Mouse (Mus musculus) stomach, postnatal 0 days (tissue): ENCODE data around the gene Sbk1. TPM values are rescaled to one million over a fixed set of nuclear protein-coding genes. Genes with fewer than 3 reads are reported as not detected.

Experiments used
- ATAC-seq: fragments of 200-750 bp; cut with Nextera tagmentation; 2 replicates; pipeline ENCODE4 v1.8.0; 2017; ENCODE audit not compliant: low FRiP score, low TSS enrichment
- DNase-seq: peaks from one replicate; pipeline ENCODE4 v3.0.0-alpha.2; 2016; ENCODE audit warnings: low spot score
- H3K27ac ChIP-seq: fragments of 300-500 bp; sonication (generic); replicated peaks from 2 replicates; pipeline ENCODE4 v1.5.1; 2014; ENCODE audit warnings: mild to moderate bottlenecking, control low read depth
- H3K27me3 ChIP-seq: fragments of 300-500 bp; sonication (generic); 2 replicates; pipeline ENCODE4 v1.6.1; 2014; ENCODE audit warnings: low read length; ENCODE audit not compliant: control insufficient read depth, insufficient read depth
- H3K36me3 ChIP-seq: fragments of 300-500 bp; sonication (generic); 2 replicates; pipeline ENCODE4 v1.6.1; 2014; ENCODE audit warnings: low read length, mixed read lengths; ENCODE audit not compliant: control insufficient read depth, insufficient read depth
- H3K4me1 ChIP-seq: fragments of 300-500 bp; sonication (generic); replicated peaks from 2 replicates; pipeline ENCODE4 v1.6.1; 2014; ENCODE audit warnings: antibody characterized with exemption; ENCODE audit not compliant: control insufficient read depth, insufficient read depth
- H3K4me2 ChIP-seq: fragments of 300-500 bp; sonication (generic); replicated peaks from 2 replicates; pipeline ENCODE4 v1.6.1; 2014; ENCODE audit warnings: low read depth, mild to moderate bottlenecking, control low read depth, moderate library complexity
- H3K4me3 ChIP-seq: fragments of 300-500 bp; sonication (generic); 2 replicates; pipeline ENCODE4 v1.5.1; 2014; ENCODE audit warnings: low read depth, low read length, control low read depth
- H3K9ac ChIP-seq: fragments of 300-500 bp; sonication (generic); 2 replicates; pipeline ENCODE4 v1.6.1; 2014; ENCODE audit warnings: mild to moderate bottlenecking, low read length, control low read depth, mixed read lengths
- H3K9me3 ChIP-seq: fragments of 300-500 bp; sonication (generic); 2 replicates; pipeline ENCODE4 v1.6.1; 2016; ENCODE audit warnings: low read length; ENCODE audit not compliant: control insufficient read depth
- CTCF ChIP-seq: IDR thresholded peaks from 2 replicates; pipeline ENCODE4 v1.5.1; 2016; ENCODE audit warnings: antibody characterized with exemption, low read depth, mild to moderate bottlenecking, moderate library complexity
- EP300 ChIP-seq: optimal IDR thresholded peaks from 2 replicates; pipeline ENCODE3; 2016; ENCODE audit warnings: antibody characterized with exemption
- WGBS: fragments of 180-500 bp; shearing (Covaris S2); extraction: QIAGEN DNeasy Blood & Tissue Kit; methylation state at CpG from one replicate; pipeline ENCODE4 v1.1.7; 2014; 5-methylcytosine and 5-hydroxymethylcytosine counted together
- polyA plus RNA-seq: library from polyadenylated mRNA; unstranded; fragments of >200 nt; fragmentation: Nextera tagmentation; extraction: Ambion mirVana; gene quantifications from 2 replicates; pipeline ENCODE4 v1.2.1, GENCODE M21; 2015

Sbk1 gene
- polyA plus RNA-seq, 1 experiment from 2014 or later, result 4.0 TPM

DNA sequence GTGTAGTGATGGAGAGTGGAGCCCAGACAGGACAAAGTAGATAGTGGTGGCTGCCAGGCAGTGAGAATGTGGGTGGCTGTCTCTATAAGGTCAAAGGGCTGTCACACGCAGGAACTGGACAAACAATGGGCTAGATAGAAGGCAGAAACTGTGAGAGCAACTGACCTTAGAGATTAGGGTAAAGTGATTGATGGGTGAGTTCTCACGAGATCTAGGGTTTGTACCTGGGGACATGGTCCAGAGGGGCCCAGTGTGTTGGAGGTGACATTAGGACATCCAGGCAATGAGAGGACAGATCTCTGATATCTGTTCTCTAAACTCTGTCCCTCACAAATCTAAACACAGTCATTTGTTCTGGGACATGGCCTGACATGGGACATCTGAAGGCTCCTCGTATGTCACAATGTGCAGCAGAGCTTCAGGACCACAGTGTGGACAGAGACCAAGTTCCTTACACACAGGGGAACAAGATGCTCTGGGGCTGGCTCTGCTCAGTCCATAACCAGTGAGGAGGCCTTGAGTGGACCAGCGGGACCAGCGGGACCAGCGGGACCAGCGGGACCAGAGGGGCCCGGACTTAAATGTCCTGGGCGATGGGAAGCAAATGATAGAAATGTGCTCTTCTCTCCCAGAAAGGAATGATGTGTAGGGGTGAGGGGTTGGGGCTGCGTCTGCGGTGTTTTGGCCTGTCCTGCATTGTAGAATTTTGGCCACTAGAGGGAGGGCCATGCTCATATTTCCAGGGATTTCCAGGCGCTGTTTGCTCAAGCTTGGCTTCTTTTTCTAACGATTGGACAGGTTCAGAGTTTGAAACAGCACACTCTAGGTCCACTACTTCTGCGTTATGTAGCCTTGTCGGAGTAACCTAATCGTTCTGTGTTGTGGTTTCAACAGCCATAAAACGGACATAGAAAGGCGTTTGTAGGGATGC lies 11.9 kb upstream of the Sbk1 start:
- Histone ChIP-seq H3K27ac (no peak overlapping the region), H3K9ac (no peak overlapping the region), H3K4me2 (no peak overlapping the region), H3K4me1 (no peaks in the 10 kb centered on the region), H3K27me3 (no peaks in the 10 kb centered on the region), H3K36me3 (no peaks in the 10 kb centered on the region), H3K4me3 (no peak overlapping the region), H3K9me3 (no peaks in the 10 kb centered on the region)
- WGBS, result 7% methylated on average over 18 of the region's 18 CpGs
- DNase-seq, result peak; percentile 73
- peak; percentile 72 for ATAC-seq
- TF ChIP-seq EP300 (no peak), CTCF (peak; percentile 97)

DNA sequence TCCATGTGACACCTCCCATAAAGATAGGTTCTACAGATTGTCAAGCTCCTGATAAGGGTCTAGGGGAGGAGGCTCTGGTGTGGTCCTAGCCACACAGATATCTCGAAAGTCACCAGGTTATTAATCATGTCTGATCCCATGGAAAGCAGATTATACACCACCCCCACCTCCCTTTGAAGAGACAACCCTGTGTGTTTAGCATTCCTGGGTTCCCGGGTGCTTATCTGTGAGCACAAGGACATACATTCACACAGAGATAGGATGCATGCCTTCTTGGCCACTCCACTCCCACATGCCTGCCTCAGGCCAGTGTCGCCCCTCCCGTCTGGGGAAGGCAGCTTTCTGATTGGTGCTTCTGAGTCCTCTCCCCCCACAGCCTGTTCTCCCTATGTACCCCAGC lies 10.6 kb upstream of the Sbk1 start:
- Histone ChIP-seq H3K4me2 (no peak overlapping the region), H3K9ac (no peak overlapping the region), H3K9me3 (no peaks in the 10 kb centered on the region), H3K4me1 (no peaks in the 10 kb centered on the region; the same call in 1 of the 2 replicates), H3K36me3 (no peaks in the 10 kb centered on the region), H3K4me3 (no peak overlapping the region), H3K27me3 (no peaks in the 10 kb centered on the region), H3K27ac (no peak overlapping the region)
- DNase-seq, result no peak
- 47% methylated on average over 4 of the region's 4 CpGs for WGBS
- no peak for TF ChIP-seq CTCF
- TF ChIP-seq EP300, result no peak
- ATAC-seq, result no peak

DNA sequence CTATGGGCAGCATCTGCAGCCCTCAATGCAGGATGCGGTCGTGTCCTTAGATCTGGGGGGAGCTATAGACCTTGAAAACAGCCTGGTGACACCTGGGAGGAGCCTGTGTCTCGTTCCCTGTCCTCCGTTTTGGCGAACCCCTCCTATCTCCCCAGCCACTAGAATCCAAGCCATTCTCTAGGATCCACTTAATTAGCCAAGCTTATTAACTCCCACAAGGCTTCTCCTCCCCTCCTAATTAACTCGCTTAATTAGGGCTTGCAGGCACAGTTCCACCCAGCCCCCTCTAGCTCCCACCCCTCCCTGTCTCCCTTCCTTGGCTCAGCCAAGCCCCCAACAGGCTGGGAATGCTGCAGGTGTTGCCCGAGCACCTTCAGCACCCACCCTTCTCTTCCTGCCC lies 8.5 kb upstream of the Sbk1 start:
- DNase-seq, result no peak
- Histone ChIP-seq H3K9me3 (no peaks in the 10 kb centered on the region), H3K27me3 (no peaks in the 10 kb centered on the region), H3K4me3 (no peak overlapping the region), H3K36me3 (no peaks in the 10 kb centered on the region), H3K9ac (no peak overlapping the region), H3K4me2 (no peak overlapping the region), H3K4me1 (no peaks in the 10 kb centered on the region; the same call in 1 of the 2 replicates), H3K27ac (no peak overlapping the region)
- TF ChIP-seq EP300 (no peak), CTCF (no peak)
- ATAC-seq, result no peak
- 35% methylated on average over 7 of the region's 7 CpGs for WGBS

DNA sequence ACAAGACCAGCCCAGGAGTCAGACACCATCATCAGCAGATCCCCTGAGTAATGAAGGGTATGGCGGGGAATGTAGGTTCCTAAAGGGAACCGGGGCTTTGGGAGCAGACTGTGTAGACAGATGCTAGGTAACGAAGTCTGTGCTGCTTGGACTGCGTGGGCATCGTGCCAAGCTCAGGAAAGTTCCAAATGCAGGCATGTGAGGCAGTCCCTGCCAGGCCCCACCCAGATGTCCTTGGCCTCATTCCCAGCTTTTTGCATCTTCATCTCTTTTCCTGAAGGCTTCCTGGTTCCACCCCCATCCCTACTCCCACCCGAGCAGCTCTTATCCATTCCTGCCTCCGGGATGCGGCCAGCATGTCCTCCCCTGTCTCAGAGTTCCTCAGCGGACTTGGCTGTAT lies 6.5 kb upstream of the Sbk1 start:
- WGBS, result 31% methylated on average over 9 of the region's 9 CpGs
- no peak overlapping the region for H3K9ac ChIP-seq
- DNase-seq (peak; percentile 66), ATAC-seq (peak; percentile 44; the same call in 1 of the 2 replicates)
- H3K4me3 ChIP-seq, result no peak overlapping the region
- no peaks in the 10 kb centered on the region for H3K36me3 ChIP-seq
- TF ChIP-seq EP300 (no peak), CTCF (no peak)
- no peak overlapping the region for H3K27ac ChIP-seq
- no peak overlapping the region for H3K4me2 ChIP-seq
- no peaks in the 10 kb centered on the region for H3K27me3 ChIP-seq
- H3K9me3 ChIP-seq, result no peaks in the 10 kb centered on the region
- no peaks in the 10 kb centered on the region; the same call in 1 of the 2 replicates for H3K4me1 ChIP-seq

DNA sequence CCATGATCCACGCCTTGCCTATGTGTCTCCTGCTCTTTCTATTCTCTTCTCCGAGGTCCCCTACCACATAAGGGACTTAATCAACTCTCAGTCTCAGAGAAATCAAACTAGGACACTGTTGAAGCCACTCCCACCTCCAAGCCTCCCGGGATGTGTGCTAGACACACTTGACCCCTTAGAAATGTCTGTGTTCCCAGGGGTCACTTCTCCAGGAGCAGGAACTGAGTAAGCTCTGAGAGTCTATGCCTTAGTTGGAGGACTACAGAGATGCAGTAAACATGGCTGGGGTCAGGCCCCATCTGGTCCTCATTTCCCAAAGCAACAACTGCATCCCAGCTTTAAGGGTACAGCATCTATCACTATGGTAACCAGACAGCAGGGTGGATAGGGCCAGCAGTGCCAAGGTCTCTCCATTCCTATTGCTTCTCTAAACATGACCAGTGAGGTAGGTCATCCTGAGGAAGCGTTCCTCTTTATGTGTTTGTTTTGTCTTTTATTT lies 6.0 kb upstream of the Sbk1 start:
- peak; percentile 16; the same call in 1 of the 2 replicates for ATAC-seq
- Histone ChIP-seq H3K36me3 (no peaks in the 10 kb centered on the region), H3K27me3 (no peaks in the 10 kb centered on the region), H3K27ac (no peak overlapping the region), H3K9me3 (no peaks in the 10 kb centered on the region), H3K4me1 (no peaks in the 10 kb centered on the region; the same call in 1 of the 2 replicates), H3K9ac (no peak overlapping the region), H3K4me3 (no peak overlapping the region), H3K4me2 (no peak overlapping the region)
- 46% methylated on average over 4 of the region's 4 CpGs for WGBS
- no peak for DNase-seq
- TF ChIP-seq CTCF (no peak), EP300 (no peak)

DNA sequence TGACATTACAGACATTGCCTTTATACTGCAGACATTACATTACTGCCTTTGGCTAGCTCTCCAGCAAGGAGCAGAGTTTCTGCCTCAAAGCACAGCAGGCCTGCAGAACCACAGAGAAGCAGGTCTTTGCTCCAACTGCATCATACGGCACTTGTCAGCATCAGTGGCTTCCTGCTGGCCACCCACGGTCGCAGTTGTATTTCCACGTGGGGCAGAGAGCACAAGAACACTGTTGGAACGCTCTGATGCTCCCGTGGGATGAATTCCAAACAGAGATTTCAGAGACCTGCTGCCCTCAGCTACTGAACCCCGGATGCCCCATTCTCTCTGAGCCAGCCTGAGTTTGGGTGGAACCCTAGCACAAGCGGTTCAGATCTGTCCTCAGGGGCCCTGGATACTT lies 4.8 kb upstream of the Sbk1 start:
- 58% methylated on average over 8 of the region's 8 CpGs for WGBS
- H3K36me3 ChIP-seq, result no peaks in the 10 kb centered on the region
- H3K4me2 ChIP-seq, result no peak overlapping the region
- no peaks in the 10 kb centered on the region for H3K9me3 ChIP-seq
- peak overlapping the region; percentile 8; the same call in 1 of the 2 replicates for H3K9ac ChIP-seq
- no peak overlapping the region for H3K4me3 ChIP-seq
- ATAC-seq (no peak), DNase-seq (no peak)
- H3K27me3 ChIP-seq, result no peaks in the 10 kb centered on the region
- TF ChIP-seq EP300, result no peak
- TF ChIP-seq CTCF, result no peak
- no peak overlapping the region for H3K27ac ChIP-seq
- H3K4me1 ChIP-seq, result no peaks in the 10 kb centered on the region; the same call in 1 of the 2 replicates
